Mouse (Mus musculus) ES-CJ7 (cell line): Measurements from ENCODE around the gene Tnfaip8l1.

Source experiments
- DNase-seq: peaks from one replicate; pipeline ENCODE4 v3.0.0; 2011; ENCODE audit warnings: low read depth, low spot score

Tnfaip8l1 gene

DNA sequence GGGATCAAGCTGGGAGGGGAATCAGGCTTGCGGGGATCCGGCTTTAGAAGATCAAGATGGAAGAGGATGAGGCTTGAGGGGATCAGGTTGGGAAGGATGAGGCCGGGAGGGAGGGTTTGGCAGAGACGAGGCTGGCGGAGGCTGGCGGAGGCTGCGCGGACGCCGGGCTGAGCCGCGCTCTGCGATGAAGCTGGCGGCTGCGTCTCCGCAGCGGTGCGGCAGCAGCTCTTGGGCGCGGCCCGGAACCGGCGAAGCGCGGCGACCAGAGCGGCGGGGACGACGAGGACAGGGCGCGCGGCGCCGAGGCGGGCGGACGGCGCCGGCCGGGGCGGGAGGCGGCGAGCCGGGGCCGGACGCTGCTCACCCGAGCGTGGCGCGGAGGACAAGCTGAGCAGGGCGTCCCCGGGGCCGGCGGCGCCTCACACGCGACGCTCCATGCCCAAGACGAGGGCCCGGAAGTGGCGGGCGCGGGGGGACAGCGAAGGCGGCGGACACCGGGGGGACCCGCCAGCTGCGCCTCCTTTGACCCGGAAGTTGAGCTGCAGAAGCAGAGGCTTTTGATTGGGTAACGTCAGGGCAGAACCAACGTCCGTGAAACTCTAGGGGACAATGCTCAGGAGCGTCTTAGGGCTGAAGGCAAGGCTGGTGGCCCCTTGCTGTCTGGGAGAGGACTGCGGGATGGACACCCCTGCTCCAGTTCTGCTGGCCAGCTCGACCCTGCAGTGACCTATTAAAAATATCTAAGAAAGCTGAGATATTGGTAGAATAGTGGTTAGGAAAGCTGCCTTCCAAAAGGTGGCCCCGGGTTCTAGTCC, 56.3 kb downstream of the Tnfaip8l1 start, which contains the start of gene Dpp9:
TSS of gene Dpp9 (minus strand) at position 529 of the 815 bp plus-strand sequence.
- DNase-seq = peak; percentile 97

DNA sequence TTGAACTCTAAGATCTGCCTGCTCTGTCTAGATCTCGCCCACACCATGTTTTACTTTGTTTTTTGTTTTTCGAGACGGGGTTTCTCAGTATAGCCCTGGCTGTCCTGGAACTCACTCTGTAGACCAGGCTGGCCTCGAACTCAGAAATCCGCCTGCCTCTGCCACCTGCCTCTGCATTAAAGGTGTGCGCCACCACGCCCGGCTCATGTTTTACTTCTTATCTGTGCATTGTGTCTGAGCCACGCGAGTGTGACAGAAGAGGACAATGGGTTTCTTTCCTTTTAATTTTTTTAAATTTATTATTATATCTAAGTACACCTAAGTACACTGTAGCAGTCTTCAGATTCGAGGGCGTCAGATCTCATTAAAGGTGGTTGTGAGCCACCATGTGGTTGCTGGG, 57.0 kb downstream of the Tnfaip8l1 start:
- DNase-seq = no peak

DNA sequence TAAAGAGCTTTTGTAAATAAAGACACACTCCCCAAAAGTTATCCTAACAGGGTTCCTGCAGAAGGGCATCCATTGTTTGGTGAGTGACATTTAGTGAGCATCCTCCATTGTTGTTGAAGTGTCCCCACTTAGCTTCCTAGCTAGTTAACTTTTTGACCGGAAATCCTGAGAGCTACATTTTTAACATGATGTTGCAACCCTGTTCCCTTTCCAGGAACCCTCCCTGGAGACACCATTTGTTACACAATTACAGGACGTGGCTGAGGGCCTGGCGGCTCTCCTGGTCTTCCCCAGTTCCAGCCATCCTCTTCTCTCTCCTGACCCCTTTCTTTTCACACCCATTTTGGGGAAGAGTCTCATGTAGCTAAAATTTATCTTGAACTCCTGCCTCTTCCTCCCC, 57.5 kb downstream of the Tnfaip8l1 start:
- DNase-seq = no peak
